Mouse (Mus musculus): ENCODE measurements around the gene Gm49333.
"Not testable (repeated sequence)": the region's sequence is repeated elsewhere in the genome, so short reads cannot be mapped to it uniquely, and the experiment has no call there.

DNA sequence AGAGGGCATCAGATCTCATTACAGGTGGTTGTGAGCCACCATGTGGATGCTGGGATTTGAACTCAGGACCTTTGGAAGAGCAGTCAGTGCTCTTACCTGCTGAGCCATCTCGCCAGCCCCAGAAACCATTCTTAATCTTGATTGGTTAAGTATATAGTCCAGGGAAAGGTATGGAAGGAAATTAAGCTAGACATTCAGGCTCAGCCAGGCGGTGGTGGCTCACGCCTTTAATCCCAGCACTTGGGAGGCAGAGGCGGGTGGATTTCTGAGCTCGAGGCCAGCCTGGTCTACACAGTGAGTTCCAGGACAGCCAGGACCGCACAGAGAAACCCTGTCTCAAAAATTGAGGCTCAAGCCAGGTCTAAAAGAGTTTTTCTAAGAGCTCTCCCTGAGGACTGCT is 56.6 kb downstream of the Gm49333 start, which contains the start of gene Eif4g1:
- TF ChIP-seq GABPA (IDR thresholded peaks at IDR 0.05; ENCODE audit: low read depth, low read length); CTCF (IDR thresholded peaks at IDR 0.05 in 2 of 3, conservative IDR thresholded peaks at IDR 0.05 in 1 of 3; ENCODE audit: control insufficient read depth in 1 of 3, insufficient read depth in 1 of 3, low read depth in 2 of 3, low read length in 3 of 3, poor library complexity in 1 of 3, severe bottlenecking in 1 of 3); POLR2A (IDR thresholded peaks at IDR 0.05; ENCODE audit: control insufficient read depth in 1 of 2, insufficient read depth in 1 of 2, low read depth in 1 of 2, low read length in 2 of 2, poor library complexity in 1 of 2); HCFC1 (IDR thresholded peaks at IDR 0.05; ENCODE audit: low read depth, low read length); NELFE (IDR thresholded peaks at IDR 0.05; ENCODE audit: low read depth, low read length); ELF1 (IDR thresholded peaks at IDR 0.05; ENCODE audit: low read depth, low read length); CHD2 (IDR thresholded peaks at IDR 0.05; ENCODE audit: low read length); TAL1 (IDR thresholded peaks at IDR 0.05; ENCODE audit: low read length): not testable (repeated sequence)

Data from MEL (cell line).